Mouse (Mus musculus) lung, postnatal 0 days (tissue): ENCODE data around the gene Cadps.

ENCODE experiments used
- CTCF ChIP-seq: IDR thresholded peaks from 2 replicates; pipeline ENCODE4 v1.5.1; 2016; ENCODE audit warnings: antibody characterized with exemption, mild to moderate bottlenecking
- EP300 ChIP-seq: IDR thresholded peaks from 2 replicates; pipeline ENCODE4 v1.6.1; 2016; ENCODE audit warnings: antibody characterized with exemption, mild to moderate bottlenecking, control low read depth

DNA sequence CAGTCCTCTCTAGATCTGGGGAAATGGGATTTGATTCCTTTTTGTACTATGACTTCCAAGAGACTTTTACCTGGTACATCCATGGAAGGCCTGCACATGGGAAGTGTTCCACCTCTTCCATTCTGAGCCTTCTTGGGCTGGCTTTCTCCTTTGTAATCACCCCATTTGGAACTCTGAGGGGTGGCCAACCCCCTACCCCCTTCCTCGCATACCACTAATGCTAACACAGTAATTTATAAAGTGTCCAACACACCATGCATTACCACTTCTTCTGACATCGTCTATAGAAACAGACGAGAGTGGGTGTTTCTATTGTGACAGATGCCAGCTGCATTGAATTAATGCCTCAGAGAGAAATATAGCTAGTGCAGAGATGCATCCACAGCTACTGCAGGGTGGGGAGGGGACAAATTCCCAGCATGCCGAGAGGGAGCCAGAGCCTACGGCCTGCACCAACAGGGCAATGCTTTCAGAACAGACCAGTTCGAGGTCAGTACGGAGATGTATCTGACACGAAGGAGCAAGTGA lies 367.8 kb downstream of the Cadps start:
- TF ChIP-seq CTCF (no peak), EP300 (no peak)
